Mouse (Mus musculus): ENCODE data around the gene Trim27. TPM values are rescaled to one million over a fixed set of nuclear protein-coding genes. Genes with fewer than 3 reads are reported as not detected.

Gene Trim27
- polyA plus RNA-seq, 1 experiment = 46.6 TPM

DNA sequence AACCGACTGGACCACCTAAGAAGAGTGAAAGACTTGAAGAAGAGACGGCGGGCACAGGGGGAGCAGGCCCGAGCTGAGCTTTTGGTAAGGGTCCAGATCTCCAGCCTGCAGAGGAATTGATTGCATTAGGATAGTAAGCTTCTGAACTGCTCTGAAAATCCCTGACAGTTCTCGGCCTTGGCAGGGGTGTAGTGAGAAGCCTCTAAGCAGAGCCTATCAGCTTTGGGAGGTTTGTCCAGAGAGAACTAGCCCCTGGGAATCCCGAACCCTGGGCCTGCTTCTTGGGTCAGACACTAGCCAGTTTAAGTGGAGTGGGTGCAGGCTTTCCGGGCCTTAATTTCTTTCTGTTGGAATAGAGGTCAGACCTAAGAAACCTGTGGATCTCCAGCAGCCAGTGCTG is 2.8 kb downstream of the Trim27 start:
- H3K27ac ChIP-seq (ENCODE audit: insufficient read depth, low read depth, low read length) = no peak overlapping the region
- H3K4me3 ChIP-seq (ENCODE audit: insufficient read depth, low read length) = peak overlapping the region; percentile 44; the same call in 1 of the 2 replicates
- H3K4me1 ChIP-seq (ENCODE audit: control insufficient read depth, insufficient read depth, low read length) = peaks cover 9% of the 10 kb centered on the region
- no peak for TF ChIP-seq POLR2A (IDR thresholded peaks at IDR 0.05; ENCODE audit: borderline replicate concordance, low read depth, low read length)
- no peak for TF ChIP-seq CTCF (IDR thresholded peaks at IDR 0.05; ENCODE audit: low read depth, low read length)

GRCm38 (mm10) chr13:21183066-21183465 is 3.8 kb downstream of the Trim27 start:
- Histone ChIP-seq H3K4me1 (ENCODE audit: control insufficient read depth, insufficient read depth, low read length) (peaks cover 9% of the 10 kb centered on the region), H3K27ac (ENCODE audit: insufficient read depth, low read depth, low read length) (no peak overlapping the region), H3K4me3 (ENCODE audit: insufficient read depth, low read length) (no peak overlapping the region)
- TF ChIP-seq POLR2A (IDR thresholded peaks at IDR 0.05; ENCODE audit: borderline replicate concordance, low read depth, low read length) = no peak
- TF ChIP-seq CTCF (IDR thresholded peaks at IDR 0.05; ENCODE audit: low read depth, low read length) = no peak

DNA sequence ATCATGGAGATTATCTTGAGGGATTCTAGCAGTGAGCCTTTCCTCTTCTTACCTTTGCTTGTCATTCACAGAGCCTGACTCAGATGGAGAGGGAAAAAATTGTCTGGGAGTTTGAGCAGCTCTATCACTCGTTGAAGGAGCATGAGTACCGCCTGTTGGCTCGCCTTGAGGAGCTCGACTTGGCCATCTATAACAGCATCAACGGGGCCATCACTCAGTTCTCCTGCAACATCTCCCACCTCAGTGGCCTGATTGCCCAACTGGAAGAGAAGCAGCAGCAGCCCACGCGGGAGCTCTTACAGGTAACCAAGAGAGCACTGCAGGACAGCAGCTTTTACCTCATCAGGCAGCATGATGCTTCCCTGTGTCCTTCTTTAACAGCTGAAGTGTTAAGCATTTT is 4.4 kb downstream of the Trim27 start:
- TF ChIP-seq CTCF (IDR thresholded peaks at IDR 0.05; ENCODE audit: low read depth, low read length) (no peak), POLR2A (IDR thresholded peaks at IDR 0.05; ENCODE audit: borderline replicate concordance, low read depth, low read length) (no peak)
- Histone ChIP-seq H3K27ac (ENCODE audit: insufficient read depth, low read depth, low read length) (no peak overlapping the region), H3K4me1 (ENCODE audit: control insufficient read depth, insufficient read depth, low read length) (peaks cover 9% of the 10 kb centered on the region), H3K4me3 (ENCODE audit: insufficient read depth, low read length) (no peak overlapping the region)

DNA sequence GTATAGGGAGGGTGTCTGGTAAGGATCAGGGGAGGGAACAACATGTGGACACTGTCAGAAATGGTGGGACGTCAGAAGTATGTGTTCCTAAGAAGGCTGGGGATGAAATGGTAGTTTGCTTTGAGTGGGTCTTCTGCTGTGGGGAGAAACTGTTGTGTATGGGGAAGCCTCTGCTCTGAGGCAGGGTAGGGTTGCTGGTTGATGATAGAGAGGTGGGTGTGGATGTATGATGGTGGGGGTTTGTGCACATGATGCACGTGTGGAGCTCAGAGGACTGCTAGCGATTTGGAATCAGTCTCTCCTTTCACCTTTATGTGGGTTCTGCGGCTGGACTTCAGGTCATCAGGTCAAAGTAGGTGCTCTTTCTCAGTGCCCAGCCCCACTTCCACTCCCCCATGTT is 6.3 kb downstream of the Trim27 start:
- Histone ChIP-seq H3K27ac (ENCODE audit: insufficient read depth, low read depth, low read length) (no peak overlapping the region), H3K4me1 (ENCODE audit: control insufficient read depth, insufficient read depth, low read length) (peaks cover 6% of the 10 kb centered on the region; the same call in 1 of the 2 replicates), H3K4me3 (ENCODE audit: insufficient read depth, low read length) (no peak overlapping the region)
- TF ChIP-seq CTCF (IDR thresholded peaks at IDR 0.05; ENCODE audit: low read depth, low read length) (no peak), POLR2A (IDR thresholded peaks at IDR 0.05; ENCODE audit: borderline replicate concordance, low read depth, low read length) (no peak)

- Histone ChIP-seq H3K4me3 (ENCODE audit: insufficient read depth, low read length) (no peak overlapping the region), H3K4me1 (ENCODE audit: control insufficient read depth, insufficient read depth, low read length) (0 out of 2 replicates have a peak, but pooled peaks cover 2% of the 10 kb centered on the region), H3K27ac (ENCODE audit: insufficient read depth, low read depth, low read length) (no peak overlapping the region)
- no peak for TF ChIP-seq CTCF (IDR thresholded peaks at IDR 0.05; ENCODE audit: low read depth, low read length)
- no peak for TF ChIP-seq POLR2A (IDR thresholded peaks at IDR 0.05; ENCODE audit: borderline replicate concordance, low read depth, low read length)
Measured at GRCm38 (mm10) chr13:21195406-21196228, 16.4 kb downstream of the Trim27 start.

GRCm38 (mm10) chr13:21197721-21198120 is 18.5 kb downstream of the Trim27 start:
- no peak for TF ChIP-seq CTCF (IDR thresholded peaks at IDR 0.05; ENCODE audit: low read depth, low read length)
- no peak for TF ChIP-seq POLR2A (IDR thresholded peaks at IDR 0.05; ENCODE audit: borderline replicate concordance, low read depth, low read length)
- 0 out of 2 replicates have a peak, but pooled peaks cover 2% of the 10 kb centered on the region for H3K4me1 ChIP-seq (ENCODE audit: control insufficient read depth, insufficient read depth, low read length)
- H3K4me3 ChIP-seq (ENCODE audit: insufficient read depth, low read length) = no peak overlapping the region
- H3K27ac ChIP-seq (ENCODE audit: insufficient read depth, low read depth, low read length) = no peak overlapping the region

DNA sequence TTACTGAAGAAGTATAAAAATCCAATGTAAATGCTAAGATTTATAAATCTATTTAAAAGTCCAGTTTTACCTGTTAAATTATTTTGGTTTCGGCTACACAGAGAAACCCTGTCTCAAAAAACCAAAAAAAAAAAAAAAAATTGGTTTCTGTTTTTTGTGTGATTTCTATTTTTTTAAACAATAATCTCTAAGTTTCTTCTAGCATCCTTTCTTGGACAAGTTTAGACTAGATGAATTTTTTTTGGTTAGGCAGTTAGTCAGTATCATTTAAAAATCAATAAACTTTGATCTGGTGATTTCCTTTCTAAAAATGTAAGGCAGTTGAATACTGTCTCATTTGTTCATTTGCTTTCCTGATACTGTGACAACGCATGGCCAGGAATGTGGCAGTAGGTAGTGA is 19.1 kb downstream of the Trim27 start:
- Histone ChIP-seq H3K4me3 (ENCODE audit: insufficient read depth, low read length) (no peak overlapping the region), H3K4me1 (ENCODE audit: control insufficient read depth, insufficient read depth, low read length) (0 out of 2 replicates have a peak, but pooled peaks cover 2% of the 10 kb centered on the region), H3K27ac (ENCODE audit: insufficient read depth, low read depth, low read length) (no peak overlapping the region)
- TF ChIP-seq POLR2A (IDR thresholded peaks at IDR 0.05; ENCODE audit: borderline replicate concordance, low read depth, low read length) = no peak

DNA sequence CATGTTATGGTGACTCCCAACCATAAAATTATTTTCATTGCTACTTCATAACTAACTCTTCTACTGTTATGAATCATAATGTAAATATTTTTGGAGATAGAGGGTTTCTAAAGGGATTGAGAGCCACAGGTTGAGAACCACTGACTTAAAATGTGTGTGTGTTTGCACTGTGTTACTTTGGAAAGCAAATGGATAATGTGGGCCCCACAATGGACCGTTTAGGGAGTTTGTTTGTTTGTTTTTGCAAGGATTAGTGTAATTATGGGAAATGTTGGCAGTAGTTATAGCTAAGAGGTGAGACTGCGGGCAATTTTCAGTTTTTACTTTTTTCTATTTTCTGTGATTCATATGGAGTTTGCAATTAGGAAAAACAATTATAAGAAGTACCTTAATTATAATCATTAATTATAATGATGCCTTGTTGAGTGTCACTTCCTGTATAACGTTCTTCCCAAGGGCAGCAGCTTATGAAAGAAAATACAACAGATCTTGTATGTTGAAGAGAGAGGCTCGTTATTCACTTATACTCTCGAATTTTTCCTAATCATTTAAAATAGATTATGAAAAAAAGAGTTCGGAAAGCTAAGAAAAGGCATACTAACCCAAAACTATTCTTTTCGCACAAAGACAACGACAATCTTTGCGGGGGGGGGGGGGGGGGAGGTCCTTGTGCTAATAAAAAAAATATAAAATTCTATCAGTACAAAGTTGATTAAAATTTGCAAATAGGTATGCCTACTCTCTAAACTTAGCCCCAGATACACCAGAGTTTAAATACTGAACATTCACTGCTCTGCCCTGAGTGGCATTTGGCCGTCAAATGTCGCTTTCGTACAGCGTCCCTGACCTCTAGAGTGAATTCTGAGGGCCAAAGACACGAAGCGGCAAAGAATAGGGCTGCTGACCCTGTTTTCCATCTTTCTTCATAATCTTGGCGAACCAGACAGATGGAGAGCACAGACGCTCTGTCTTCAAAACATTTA is 20.1 kb downstream of the Trim27 start:
- H3K27ac ChIP-seq (ENCODE audit: insufficient read depth, low read depth, low read length) = no peak overlapping the region
- H3K4me1 ChIP-seq (ENCODE audit: control insufficient read depth, insufficient read depth, low read length) = 0 out of 2 replicates have a peak, but pooled peaks cover 2% of the 10 kb centered on the region
- H3K4me3 ChIP-seq (ENCODE audit: insufficient read depth, low read length) = peak overlapping the region; percentile 61
- TF ChIP-seq POLR2A (IDR thresholded peaks at IDR 0.05; ENCODE audit: borderline replicate concordance, low read depth, low read length) (no peak), CTCF (IDR thresholded peaks at IDR 0.05; ENCODE audit: low read depth, low read length) (no peak)

DNA sequence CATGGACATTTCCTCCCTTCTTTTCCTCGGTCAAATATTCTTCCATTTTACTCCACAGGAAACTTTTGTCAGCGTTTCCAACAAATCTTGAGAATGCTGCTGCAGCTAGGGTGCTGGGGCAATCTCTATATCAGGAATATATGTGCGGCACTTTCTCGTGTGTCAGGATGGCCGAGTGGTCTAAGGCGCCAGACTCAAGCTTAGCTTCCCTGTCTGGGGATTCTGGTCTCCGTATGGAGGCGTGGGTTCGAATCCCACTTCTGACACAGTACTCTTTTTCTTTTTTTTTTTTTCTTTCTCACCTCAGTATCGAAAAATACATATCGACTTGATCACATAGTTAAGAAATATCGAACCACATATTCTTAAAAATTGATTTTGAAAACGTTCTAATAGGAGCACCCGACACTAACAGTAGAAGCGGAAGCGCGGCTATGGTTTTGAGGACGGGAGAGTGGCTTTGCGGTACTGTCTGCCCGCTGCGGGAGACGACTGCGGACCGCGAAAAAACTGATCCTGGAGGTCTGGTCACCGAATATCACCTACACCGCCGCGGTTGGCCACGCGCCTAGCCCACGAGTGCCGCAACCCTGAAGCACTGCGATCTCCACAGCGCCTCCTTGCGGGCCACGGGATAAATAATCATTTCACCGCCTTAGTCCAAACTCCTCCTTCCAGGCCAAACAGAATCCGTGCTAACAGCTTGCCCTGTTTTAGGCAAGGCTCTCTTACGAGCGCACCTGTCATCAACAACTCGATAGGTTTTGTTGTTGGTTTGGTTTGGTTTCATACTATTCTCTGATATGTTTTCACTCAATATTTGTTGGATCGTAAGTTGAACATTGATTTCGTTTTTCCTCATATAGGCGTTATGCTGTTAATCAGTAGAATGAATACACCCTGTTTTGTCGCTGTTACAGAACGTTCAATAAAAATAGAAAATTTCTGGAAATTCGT is 21.1 kb downstream of the Trim27 start:
- H3K4me1 ChIP-seq (ENCODE audit: control insufficient read depth, insufficient read depth, low read length) = 0 out of 2 replicates have a peak, but pooled peaks cover 2% of the 10 kb centered on the region
- peak overlapping the region; percentile 34 for H3K27ac ChIP-seq (ENCODE audit: insufficient read depth, low read depth, low read length)
- TF ChIP-seq POLR2A (IDR thresholded peaks at IDR 0.05; ENCODE audit: borderline replicate concordance, low read depth, low read length) (no peak), CTCF (IDR thresholded peaks at IDR 0.05; ENCODE audit: low read depth, low read length) (peak; percentile 90)
- peak overlapping the region; percentile 71 for H3K4me3 ChIP-seq (ENCODE audit: insufficient read depth, low read length)

Data from bone marrow macrophage, adult 2 months (primary cell).